Mouse (Mus musculus): Measurements from ENCODE around the gene Gjb3.

Gene Gjb3

GRCm38 (mm10) chr4:127286907-127287306 lies 43.7 kb downstream of the Gjb3 start:
- DNase-seq (ENCODE audit: low read depth, low spot score): no peak

- no peak for DNase-seq (ENCODE audit: low read depth, low spot score)
Measured at GRCm38 (mm10) chr4:127279241-127279640, 51.4 kb downstream of the Gjb3 start.

GRCm38 (mm10) chr4:127278451-127279001 lies 52.1 kb downstream of the Gjb3 start:
- DNase-seq (ENCODE audit: low read depth, low spot score): no peak
